Mouse (Mus musculus): Measurements from ENCODE around the gene Map3k5. TPM values are rescaled to one million over a fixed set of nuclear protein-coding genes. Genes with fewer than 3 reads are reported as not detected.

Map3k5 gene
- polyA plus RNA-seq, 1 experiment from 2014 or later, result 2.6 TPM

DNA sequence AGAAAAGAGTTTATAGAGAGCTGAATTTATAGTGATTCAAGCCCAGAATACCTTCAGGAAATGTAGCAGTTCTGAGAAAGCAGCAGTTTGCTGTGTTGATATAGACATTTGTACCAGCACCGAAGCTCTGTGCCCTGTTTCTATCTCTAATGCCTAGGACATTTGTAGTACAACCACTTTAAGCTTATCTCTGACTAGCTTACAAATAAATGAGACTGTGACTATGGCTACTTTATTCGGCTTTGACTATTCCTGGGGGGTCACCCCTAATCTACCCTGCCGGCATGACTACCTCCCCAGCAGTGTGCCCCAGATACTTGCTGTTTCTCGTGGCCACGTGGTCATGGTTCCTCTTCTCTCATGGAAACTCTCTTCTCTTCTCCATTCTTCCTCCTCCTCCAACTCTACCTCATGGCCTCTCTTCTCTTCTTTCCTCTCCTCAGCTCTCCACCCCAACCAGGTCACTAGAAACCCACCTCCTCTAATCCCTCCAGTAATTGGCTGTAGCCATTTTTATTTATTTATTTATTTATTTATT lies 44.5 kb downstream of the Map3k5 start:
- no peaks in the 10 kb centered on the region for H3K36me3 ChIP-seq
- H3K27me3 ChIP-seq (ENCODE audit: insufficient read depth, poor library complexity, severe bottlenecking), result no peaks in the 10 kb centered on the region
- no peak overlapping the region for H3K4me3 ChIP-seq
- WGBS, result 59% methylated on average over 5 of the region's 5 CpGs
- no peak overlapping the region for H3K27ac ChIP-seq
- DNase-seq (ENCODE audit: low spot score), result no peak
- peaks cover 13% of the 10 kb centered on the region; the same call in 1 of the 2 replicates for H3K4me1 ChIP-seq
- no peaks in the 10 kb centered on the region for H3K9me3 ChIP-seq

- no peaks in the 10 kb centered on the region for H3K9me3 ChIP-seq
- no peak overlapping the region for H3K27ac ChIP-seq
- H3K4me3 ChIP-seq, result no peak overlapping the region
- H3K4me1 ChIP-seq, result peaks cover 10% of the 10 kb centered on the region; the same call in 1 of the 2 replicates
- peaks cover 6% of the 10 kb centered on the region; the same call in 1 of the 2 replicates for H3K36me3 ChIP-seq
- H3K27me3 ChIP-seq (ENCODE audit: insufficient read depth, poor library complexity, severe bottlenecking), result no peaks in the 10 kb centered on the region
- no peak for DNase-seq (ENCODE audit: low spot score)
- 79% methylated on average over 9 of the region's 9 CpGs for WGBS
Measured at GRCm38 (mm10) chr10:19987736-19988135, 53.5 kb downstream of the Map3k5 start.

DNA sequence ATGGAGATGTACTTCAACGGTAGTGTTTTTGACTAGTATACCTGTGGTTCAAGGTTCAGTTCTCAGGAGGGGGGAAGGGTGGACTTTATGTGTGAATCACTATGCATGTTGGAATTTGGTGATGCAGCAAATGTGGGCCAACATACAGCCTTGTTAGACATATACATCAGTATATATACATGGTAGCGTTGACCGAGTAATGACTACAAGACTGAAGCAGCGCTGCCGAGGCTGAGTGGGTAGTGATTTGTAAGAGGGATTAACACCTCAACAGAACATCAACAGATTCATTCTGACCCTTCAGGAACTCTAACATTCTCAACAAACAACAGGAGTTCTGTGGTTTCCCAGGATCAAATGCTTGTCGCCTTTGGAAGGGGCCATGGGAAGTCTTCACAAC lies 55.7 kb downstream of the Map3k5 start:
- H3K4me1 ChIP-seq, result peaks cover 19% of the 10 kb centered on the region
- DNase-seq (ENCODE audit: low spot score), result no peak
- H3K36me3 ChIP-seq, result peaks cover 6% of the 10 kb centered on the region; the same call in 1 of the 2 replicates
- H3K27me3 ChIP-seq (ENCODE audit: insufficient read depth, poor library complexity, severe bottlenecking), result no peaks in the 10 kb centered on the region
- no peak overlapping the region for H3K27ac ChIP-seq
- no peaks in the 10 kb centered on the region for H3K9me3 ChIP-seq
- no peak overlapping the region for H3K4me3 ChIP-seq
- 78% methylated on average over 6 of the region's 6 CpGs for WGBS

DNA sequence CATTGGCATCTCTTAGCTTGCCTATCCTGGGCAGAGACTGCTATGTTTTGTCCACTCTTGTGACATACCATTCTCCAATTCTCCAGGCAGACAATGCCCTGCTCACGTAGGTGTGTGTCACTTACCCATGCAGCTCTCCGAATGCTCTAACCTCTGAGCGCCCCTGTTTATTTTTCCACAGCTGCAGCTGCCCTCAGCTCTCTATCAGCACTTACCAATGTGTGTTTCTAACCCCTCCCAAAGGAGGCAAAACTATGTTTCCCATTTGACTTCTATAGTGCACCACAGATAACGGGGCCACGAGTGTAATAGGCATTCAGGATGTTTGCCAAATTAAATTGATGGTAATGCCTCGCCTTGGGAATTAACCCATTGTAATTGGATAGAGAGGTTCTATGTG lies 56.4 kb downstream of the Map3k5 start:
- Histone ChIP-seq H3K27me3 (ENCODE audit: insufficient read depth, poor library complexity, severe bottlenecking) (no peaks in the 10 kb centered on the region), H3K36me3 (peaks cover 6% of the 10 kb centered on the region; the same call in 1 of the 2 replicates), H3K9me3 (no peaks in the 10 kb centered on the region), H3K4me3 (no peak overlapping the region), H3K27ac (no peak overlapping the region), H3K4me1 (peaks cover 26% of the 10 kb centered on the region)
- no peak for DNase-seq (ENCODE audit: low spot score)
- 55% methylated on average over 6 of the region's 6 CpGs for WGBS

- peaks cover 31% of the 10 kb centered on the region for H3K4me1 ChIP-seq
- 79% methylated on average over 3 of the region's 3 CpGs for WGBS
- H3K4me3 ChIP-seq, result no peak overlapping the region
- no peak overlapping the region for H3K27ac ChIP-seq
- H3K36me3 ChIP-seq, result peaks cover 5% of the 10 kb centered on the region; the same call in 1 of the 2 replicates
- DNase-seq (ENCODE audit: low spot score), result no peak
- H3K9me3 ChIP-seq, result no peaks in the 10 kb centered on the region
- H3K27me3 ChIP-seq (ENCODE audit: insufficient read depth, poor library complexity, severe bottlenecking), result no peaks in the 10 kb centered on the region
Measured at GRCm38 (mm10) chr10:19991237-19991865, 57.1 kb downstream of the Map3k5 start.

- Histone ChIP-seq H3K27me3 (ENCODE audit: insufficient read depth, poor library complexity, severe bottlenecking) (no peaks in the 10 kb centered on the region), H3K36me3 (no peaks in the 10 kb centered on the region), H3K4me1 (peaks cover 31% of the 10 kb centered on the region), H3K4me3 (no peak overlapping the region), H3K9me3 (no peaks in the 10 kb centered on the region), H3K27ac (no peak overlapping the region)
- WGBS, result 60% methylated on average over 3 of the region's 3 CpGs
- no peak for DNase-seq (ENCODE audit: low spot score)
Measured at GRCm38 (mm10) chr10:19991866-19992252, 57.6 kb downstream of the Map3k5 start.

- no peak overlapping the region for H3K4me3 ChIP-seq
- no peaks in the 10 kb centered on the region for H3K36me3 ChIP-seq
- peaks cover 35% of the 10 kb centered on the region for H3K4me1 ChIP-seq
- DNase-seq (ENCODE audit: low spot score), result no peak
- H3K27ac ChIP-seq, result no peak overlapping the region
- no peaks in the 10 kb centered on the region for H3K9me3 ChIP-seq
- H3K27me3 ChIP-seq (ENCODE audit: insufficient read depth, poor library complexity, severe bottlenecking), result 0 out of 2 replicates have a peak, but pooled peaks cover 4% of the 10 kb centered on the region
- WGBS, result 44% methylated on average over 14 of the region's 14 CpGs
Measured at GRCm38 (mm10) chr10:19994469-19995450, 60.5 kb downstream of the Map3k5 start.

DNA sequence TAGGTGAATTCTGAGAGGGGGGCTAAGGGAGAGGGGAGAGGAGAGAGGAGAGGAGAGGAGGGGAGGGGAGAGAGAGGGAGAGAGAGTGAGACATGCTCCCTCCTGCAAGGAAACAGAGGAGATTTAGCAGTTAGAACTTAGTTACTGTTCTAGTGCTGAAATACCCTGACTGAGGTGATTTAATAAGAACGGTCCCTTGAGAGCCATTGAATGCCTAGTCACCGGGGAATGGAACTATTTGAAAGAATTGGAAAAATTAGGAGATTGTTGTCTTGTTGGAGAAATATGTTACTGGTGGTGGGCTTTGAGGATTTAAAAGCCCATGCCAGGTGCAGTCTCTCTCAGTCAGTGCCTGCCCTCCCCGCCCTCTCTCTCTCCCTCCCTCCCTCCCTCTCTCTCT lies 61.9 kb downstream of the Map3k5 start:
- no peaks in the 10 kb centered on the region for H3K36me3 ChIP-seq
- no peaks in the 10 kb centered on the region for H3K9me3 ChIP-seq
- no peak overlapping the region for H3K4me3 ChIP-seq
- 0 out of 2 replicates have a peak, but pooled peaks cover 4% of the 10 kb centered on the region for H3K27me3 ChIP-seq (ENCODE audit: insufficient read depth, poor library complexity, severe bottlenecking)
- peaks cover 31% of the 10 kb centered on the region for H3K4me1 ChIP-seq
- H3K27ac ChIP-seq, result no peak overlapping the region
- no peak for DNase-seq (ENCODE audit: low spot score)
- 81% methylated on average over 3 of the region's 3 CpGs for WGBS

DNA sequence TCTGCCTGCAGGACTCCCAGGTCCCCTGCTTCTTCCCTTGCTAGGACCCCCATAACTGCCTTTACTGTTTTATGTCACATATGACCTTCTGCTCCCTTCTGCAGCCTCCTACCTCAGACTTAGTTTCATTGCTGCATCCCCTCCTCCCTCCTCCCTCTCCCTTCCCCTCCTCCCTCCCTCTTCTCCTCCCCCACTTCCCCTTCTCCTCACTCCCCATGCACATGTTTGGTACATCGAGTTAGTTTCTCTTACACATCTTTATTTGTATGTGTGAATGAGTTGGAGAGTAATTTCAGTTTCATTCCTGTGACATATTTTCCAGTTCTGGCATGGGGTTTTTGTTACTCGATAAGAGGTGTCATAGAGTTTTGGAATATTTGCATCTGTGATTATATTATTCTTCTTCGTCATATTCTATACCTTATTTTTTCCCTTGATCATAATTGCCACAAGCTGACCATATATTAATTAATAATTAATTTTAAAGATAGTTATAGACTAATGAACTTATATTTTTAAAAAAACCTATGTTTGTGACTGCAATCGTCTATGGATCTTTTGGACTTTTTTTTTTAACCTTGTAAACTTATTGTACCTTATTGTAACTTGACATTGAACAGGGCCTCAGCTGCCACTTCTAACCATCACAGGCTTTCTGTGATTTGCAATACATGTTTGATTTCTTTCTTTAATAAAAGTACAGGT lies 65.6 kb downstream of the Map3k5 start:
- Histone ChIP-seq H3K27ac (no peak overlapping the region), H3K4me1 (peaks cover 36% of the 10 kb centered on the region), H3K27me3 (ENCODE audit: insufficient read depth, poor library complexity, severe bottlenecking) (peaks cover 4% of the 10 kb centered on the region; the same call in 1 of the 2 replicates), H3K36me3 (no peaks in the 10 kb centered on the region), H3K9me3 (no peaks in the 10 kb centered on the region), H3K4me3 (no peak overlapping the region)
- DNase-seq (ENCODE audit: low spot score), result no peak
- 73% methylated on average over 4 of the region's 4 CpGs for WGBS

- Histone ChIP-seq H3K4me3 (no peak overlapping the region), H3K36me3 (no peaks in the 10 kb centered on the region), H3K9me3 (no peaks in the 10 kb centered on the region), H3K27me3 (ENCODE audit: insufficient read depth, poor library complexity, severe bottlenecking) (peaks cover 4% of the 10 kb centered on the region; the same call in 1 of the 2 replicates), H3K27ac (no peak overlapping the region), H3K4me1 (peaks cover 34% of the 10 kb centered on the region)
- 62% methylated on average over 8 of the region's 8 CpGs for WGBS
- no peak for DNase-seq (ENCODE audit: low spot score)
Measured at GRCm38 (mm10) chr10:20000408-20000770, 66.1 kb downstream of the Map3k5 start.

GRCm38 (mm10) chr10:20001990-20002389 lies 67.7 kb downstream of the Map3k5 start:
- peaks cover 4% of the 10 kb centered on the region; the same call in 1 of the 2 replicates for H3K27me3 ChIP-seq (ENCODE audit: insufficient read depth, poor library complexity, severe bottlenecking)
- H3K4me1 ChIP-seq, result peaks cover 33% of the 10 kb centered on the region
- H3K27ac ChIP-seq, result no peak overlapping the region
- no peak for DNase-seq (ENCODE audit: low spot score)
- 26% methylated on average over 5 of the region's 5 CpGs for WGBS
- no peaks in the 10 kb centered on the region for H3K36me3 ChIP-seq
- no peaks in the 10 kb centered on the region for H3K9me3 ChIP-seq
- no peak overlapping the region for H3K4me3 ChIP-seq

DNA sequence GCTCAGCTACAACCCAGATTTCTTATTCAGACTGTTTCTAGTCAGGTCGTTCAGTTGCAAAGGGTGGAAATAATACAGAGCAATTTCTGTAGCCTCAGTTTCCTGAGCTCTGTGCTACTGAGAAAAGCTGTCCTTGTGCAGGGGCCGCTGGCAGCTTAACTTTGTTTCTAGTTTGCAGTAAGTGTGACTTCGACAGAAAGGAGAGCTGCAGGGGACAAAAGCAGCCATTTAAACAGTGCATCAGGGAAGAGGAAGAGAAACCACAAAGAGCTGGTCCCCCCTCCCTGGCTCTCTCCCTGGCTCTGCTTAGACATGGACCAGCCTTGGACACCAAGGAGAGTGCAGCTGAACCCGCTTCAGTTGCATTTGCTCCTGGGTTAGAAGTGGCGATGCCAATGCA lies 68.7 kb downstream of the Map3k5 start:
- Histone ChIP-seq H3K27ac (no peak overlapping the region), H3K9me3 (no peaks in the 10 kb centered on the region), H3K4me3 (no peak overlapping the region), H3K36me3 (no peaks in the 10 kb centered on the region), H3K27me3 (ENCODE audit: insufficient read depth, poor library complexity, severe bottlenecking) (no peaks in the 10 kb centered on the region; the same call in 1 of the 2 replicates), H3K4me1 (peaks cover 33% of the 10 kb centered on the region)
- no peak for DNase-seq (ENCODE audit: low spot score)
- WGBS, result 59% methylated on average over 5 of the region's 5 CpGs

All from heart, embryonic 10.5 days (tissue).